Mouse (Mus musculus): ENCODE data around the gene Gdpd1.

GRCm38 (mm10) chr11:87021551-87021950 is 52.3 kb downstream of the Gdpd1 start:
- TF ChIP-seq CTCF (IDR thresholded peaks at IDR 0.05): no peak
- TF ChIP-seq EP300 (IDR thresholded peaks at IDR 0.05): no peak

Measured in lung, postnatal 0 days (tissue).